Mouse (Mus musculus): ENCODE data around the gene Col5a3.

DNA sequence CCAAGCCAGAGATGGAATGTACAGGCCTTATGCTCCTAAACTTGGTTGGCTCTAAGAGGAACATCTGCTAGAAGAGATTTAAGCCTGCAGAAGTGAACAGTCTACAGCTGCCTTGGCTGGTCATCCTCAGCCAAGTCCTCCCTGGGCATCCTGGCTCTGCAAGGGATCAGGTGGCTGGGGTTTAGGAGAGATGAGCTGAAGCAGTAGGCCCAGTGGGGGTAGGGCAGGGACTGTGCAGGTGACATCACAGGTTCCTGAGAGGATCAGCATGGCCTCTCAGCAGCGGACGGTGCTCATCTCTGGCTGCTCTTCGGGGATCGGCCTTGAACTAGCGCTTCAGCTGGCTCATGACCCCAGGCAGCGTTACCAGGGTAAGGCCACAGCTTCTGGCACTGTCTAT is 3.4 kb upstream of the Col5a3 start, which contains the start of gene Rdh8:
- TF ChIP-seq POLR2A (IDR thresholded peaks at IDR 0.05; ENCODE audit: borderline replicate concordance, extremely low read depth, low read depth, low read length) (no peak), CTCF (IDR thresholded peaks at IDR 0.05; ENCODE audit: insufficient read depth, low read length) (no peak)
